Mouse (Mus musculus) MEL (cell line): ENCODE data around the gene Atf7. TPM values are rescaled to one million over a fixed set of nuclear protein-coding genes. Genes with fewer than 3 reads are reported as not detected.

ENCODE experiments used
- DNase-seq: peaks from one replicate; pipeline ENCODE4 v3.0.0; 2011; ENCODE audit warnings: low read depth, low spot score
- H3K27ac ChIP-seq: 2 replicates; pipeline ENCODE4 v1.5.1; 2012; ENCODE audit warnings: low read depth, mild to moderate bottlenecking, control low read depth, low read length, moderate library complexity; ENCODE audit not compliant: control insufficient read depth
- H3K27me3 ChIP-seq, 2 experiments: fragments of 150-350 bp in 1 of 2; sonication (generic) in 1 of 2; 2 replicates each; pipeline ENCODE4 v1.6.1; 2012; ENCODE audit warnings: low read length in 2 of 2, mild to moderate bottlenecking in 2 of 2, improper control_type of control experiment in 1 of 2, moderate library complexity in 1 of 2; ENCODE audit not compliant: insufficient read depth in 2 of 2, control insufficient read depth in 1 of 2
- H3K36me3 ChIP-seq, 2 experiments: 2 replicates each; pipeline ENCODE4 v1.6.1; 2012 to 2014; ENCODE audit warnings: low read length in 2 of 2, improper control_type of control experiment in 1 of 2, inconsistent platforms in 1 of 2, mild to moderate bottlenecking in 1 of 2; ENCODE audit not compliant: insufficient read depth in 2 of 2, control insufficient read depth in 1 of 2
- H3K4me1 ChIP-seq, 2 experiments: fragments of 150-350 bp in 1 of 2; sonication (generic) in 1 of 2; 2 replicates each; pipeline ENCODE4 v1.6.1; 2012; ENCODE audit warnings: low read length in 2 of 2, improper control_type of control experiment in 1 of 2, mild to moderate bottlenecking in 1 of 2; ENCODE audit not compliant: insufficient read depth in 2 of 2, control insufficient read depth in 1 of 2
- H3K4me3 ChIP-seq, 2 experiments: fragments of 150-350 bp in 1 of 2; sonication (generic) in 1 of 2; 2 replicates each; pipeline ENCODE4 v1.5.1; 2012; ENCODE audit warnings: low read depth in 2 of 2, low read length in 2 of 2, mild to moderate bottlenecking in 2 of 2, moderate library complexity in 2 of 2, control low read depth in 1 of 2, improper control_type of control experiment in 1 of 2; ENCODE audit not compliant: control insufficient read depth in 1 of 2, insufficient read depth in 1 of 2
- H3K79me2 ChIP-seq: 2 replicates; pipeline ENCODE4 v1.6.1; 2012; ENCODE audit warnings: mild to moderate bottlenecking, low read length, moderate library complexity; ENCODE audit not compliant: control insufficient read depth, poor library complexity, insufficient read depth
- H3K9ac ChIP-seq: 2 replicates; pipeline ENCODE4 v1.6.1; 2012; ENCODE audit warnings: low read depth, mild to moderate bottlenecking, control low read depth, low read length, moderate library complexity; ENCODE audit not compliant: control insufficient read depth, poor library complexity, severe bottlenecking
- H3K9me3 ChIP-seq: fragments of 150-350 bp; sonication (generic); replicated peaks from 2 replicates; pipeline ENCODE4 v1.6.1; 2012; ENCODE audit warnings: mild to moderate bottlenecking, low read length, improper control_type of control experiment, moderate library complexity; ENCODE audit not compliant: insufficient read depth
- E2F4 ChIP-seq: IDR thresholded peaks from 2 replicates; pipeline ENCODE4 v1.6.1; 2011; ENCODE audit warnings: low read depth, low read length, improper control_type of control experiment, borderline replicate concordance
- ELF1 ChIP-seq: IDR thresholded peaks from 2 replicates; pipeline ENCODE4 v1.6.1; 2014; ENCODE audit warnings: low read depth, mild to moderate bottlenecking, inconsistent platforms, low read length, improper control_type of control experiment, moderate library complexity
- ETS1 ChIP-seq: IDR thresholded peaks from 2 replicates; pipeline ENCODE4 v1.6.1; 2012; ENCODE audit warnings: low read depth, mild to moderate bottlenecking, inconsistent platforms, low read length, improper control_type of control experiment, moderate library complexity
- GATA1 ChIP-seq: IDR thresholded peaks from 2 replicates; pipeline ENCODE4 v1.6.1; 2011; ENCODE audit warnings: low read depth, low read length, improper control_type of control experiment
- MAX ChIP-seq: IDR thresholded peaks from 2 replicates; pipeline ENCODE4 v1.6.1; 2011; ENCODE audit warnings: low read length, improper control_type of control experiment
- MEF2A ChIP-seq: IDR thresholded peaks from 2 replicates; pipeline ENCODE4 v1.6.1; 2014; ENCODE audit warnings: low read depth, mild to moderate bottlenecking, inconsistent platforms, low read length, improper control_type of control experiment; ENCODE audit not compliant: poor library complexity, insufficient replicate concordance, severe bottlenecking; ENCODE audit errors: extremely low read depth
- MXI1 ChIP-seq: IDR thresholded peaks from 2 replicates; pipeline ENCODE4 v1.6.1; 2011; ENCODE audit warnings: mild to moderate bottlenecking, low read depth, low read length, improper control_type of control experiment
- MYB ChIP-seq: IDR thresholded peaks from 2 replicates; pipeline ENCODE4 v1.6.1; 2011; ENCODE audit warnings: mild to moderate bottlenecking, low read depth, low read length, improper control_type of control experiment
- NRF1 ChIP-seq: IDR thresholded peaks from 2 replicates; pipeline ENCODE4 v1.6.1; 2014; ENCODE audit warnings: low read depth, mild to moderate bottlenecking, inconsistent platforms, low read length, improper control_type of control experiment, moderate library complexity; ENCODE audit not compliant: poor library complexity, insufficient read depth, severe bottlenecking
- POLR2A ChIP-seq, 2 experiments: IDR thresholded peaks; 2 replicates each; pipeline ENCODE4 v1.6.1; 2011 to 2012; ENCODE audit warnings: low read length in 2 of 2, mild to moderate bottlenecking in 2 of 2, control low read depth in 1 of 2, improper control_type of control experiment in 1 of 2, low read depth in 1 of 2, moderate library complexity in 1 of 2; ENCODE audit not compliant: control insufficient read depth in 1 of 2, insufficient read depth in 1 of 2, poor library complexity in 1 of 2
- POLR2AphosphoS2 ChIP-seq: IDR thresholded peaks from 2 replicates; pipeline ENCODE4 v1.6.1; 2011; ENCODE audit warnings: low read length, improper control_type of control experiment
- POLR2AphosphoS5 ChIP-seq: IDR thresholded peaks from 2 replicates; pipeline ENCODE4 v1.6.1; 2012; ENCODE audit warnings: low read depth, borderline replicate concordance, mild to moderate bottlenecking, inconsistent platforms, low read length, moderate library complexity, mixed read lengths
- RAD21 ChIP-seq: IDR thresholded peaks from 2 replicates; pipeline ENCODE4 v1.6.1; 2011; ENCODE audit warnings: mild to moderate bottlenecking, low read depth, low read length, improper control_type of control experiment
- RCOR1 ChIP-seq: IDR thresholded peaks from 2 replicates; pipeline ENCODE4 v1.6.1; 2012; ENCODE audit warnings: low read depth, mild to moderate bottlenecking, inconsistent platforms, low read length, improper control_type of control experiment
- SMC3 ChIP-seq: IDR thresholded peaks from 2 replicates; pipeline ENCODE4 v1.6.1; 2011; ENCODE audit warnings: low read depth, low read length, improper control_type of control experiment
- TCF12 ChIP-seq: IDR thresholded peaks from 2 replicates; pipeline ENCODE4 v1.6.1; 2014; ENCODE audit warnings: low read depth, mild to moderate bottlenecking, inconsistent platforms, low read length, improper control_type of control experiment, moderate library complexity
- USF2 ChIP-seq, 2 experiments: IDR thresholded peaks; 2 replicates each; pipeline ENCODE4 v1.6.1; 2011 to 2012; ENCODE audit warnings: improper control_type of control experiment in 2 of 2, low read length in 2 of 2, borderline replicate concordance in 1 of 2, inconsistent platforms in 1 of 2, low read depth in 1 of 2, mild to moderate bottlenecking in 1 of 2; ENCODE audit not compliant: insufficient read depth in 1 of 2
- ZC3H11A ChIP-seq: IDR thresholded peaks from 2 replicates; pipeline ENCODE4 v1.6.1; 2012; ENCODE audit warnings: low read depth, mild to moderate bottlenecking, inconsistent platforms, low read length, improper control_type of control experiment
- ZKSCAN1 ChIP-seq: IDR thresholded peaks from 2 replicates; pipeline ENCODE4 v1.6.1; 2012; ENCODE audit warnings: low read depth, mild to moderate bottlenecking, inconsistent platforms, low read length, improper control_type of control experiment, moderate library complexity
- ZMIZ1 ChIP-seq: IDR thresholded peaks from 2 replicates; pipeline ENCODE4 v1.6.1; 2012; ENCODE audit warnings: low read depth, mild to moderate bottlenecking, inconsistent platforms, low read length, improper control_type of control experiment, moderate library complexity
- ZNF384 ChIP-seq: IDR thresholded peaks from 2 replicates; pipeline ENCODE4 v1.6.1; 2012; ENCODE audit warnings: low read depth, mild to moderate bottlenecking, inconsistent platforms, low read length, improper control_type of control experiment
- polyA plus RNA-seq, 2 experiments: library from polyadenylated mRNA; stranded (reverse) in 1 of 2; unstranded in 1 of 2; fragments of >175 nt in 1 of 2; fragments of >200 nt in 1 of 2; gene quantifications; 2 replicates each; pipeline versions ENCODE4 v1.2.1 to v1.2.4; 2012; ENCODE audit warnings: low replicate concordance in 2 of 2, low read depth in 1 of 2; ENCODE audit not compliant: insufficient read length in 2 of 2, insufficient read depth in 1 of 2, missing spikeins in 1 of 2
- total RNA-seq: library from RNA; depleted of rRNA; stranded (reverse); fragments of 300-350 nt; gene quantifications from 2 replicates; pipeline ENCODE4 v1.2.3, GENCODE M21; 2012

Gene Atf7
- total and polyA plus RNA-seq, 3 experiments: 12.8 to 49.6 TPM; not detected in 1

- peaks cover 10% of the 10 kb centered on the region; the same call in 1 of the 2 replicates for H3K79me2 ChIP-seq
- no peaks in the 10 kb centered on the region for H3K27me3 ChIP-seq
- DNase-seq: no peak
- H3K4me1 ChIP-seq: peaks cover 7 to 23% of the 10 kb centered on the region in 2 experiments; a peak in 3 of 4 replicates
- H3K27ac ChIP-seq: no peak overlapping the region
- H3K9ac ChIP-seq: no peak overlapping the region
- peaks cover 45 to 70% of the 10 kb centered on the region in 2 experiments for H3K36me3 ChIP-seq
- H3K4me3 ChIP-seq: no peak overlapping the region
- no peaks in the 10 kb centered on the region for H3K9me3 ChIP-seq
- TF ChIP-seq MAX: no peak
- TF ChIP-seq POLR2AphosphoS2: no peak
- TF ChIP-seq USF2 (IDR thresholded peaks at IDR 0.05; ENCODE audit: borderline replicate concordance in 1 of 2, insufficient read depth in 1 of 2, low read depth in 1 of 2, low read length in 2 of 2): no peak
- TF ChIP-seq POLR2A (IDR thresholded peaks at IDR 0.05; ENCODE audit: control insufficient read depth in 1 of 2, insufficient read depth in 1 of 2, low read depth in 1 of 2, low read length in 2 of 2, poor library complexity in 1 of 2): no peak; a peak in 1 of 4 replicates
- no peak for TF ChIP-seq SMC3
- TF ChIP-seq NRF1: no peak
- no peak for TF ChIP-seq MYB
- no peak for TF ChIP-seq GATA1
- TF ChIP-seq MEF2A: no peak
- TF ChIP-seq ELF1: no peak
- no peak for TF ChIP-seq ZKSCAN1
- TF ChIP-seq ETS1: no peak
- no peak for TF ChIP-seq MXI1
- TF ChIP-seq ZC3H11A: no peak
- no peak for TF ChIP-seq ZMIZ1
- no peak for TF ChIP-seq RCOR1
- TF ChIP-seq POLR2AphosphoS5: no peak
Observed at GRCm38 (mm10) chr15:102498322-102498721, 126.9 kb downstream of the Atf7 start.

- no peak overlapping the region for H3K9ac ChIP-seq
- H3K36me3 ChIP-seq: peaks cover 25 to 88% of the 10 kb centered on the region in 2 experiments
- H3K79me2 ChIP-seq: peaks cover 18% of the 10 kb centered on the region
- H3K4me1 ChIP-seq: no peaks in the 10 kb centered on the region
- H3K27me3 ChIP-seq: no peaks in the 10 kb centered on the region
- no peaks in the 10 kb centered on the region for H3K9me3 ChIP-seq
- TF ChIP-seq POLR2A (IDR thresholded peaks at IDR 0.05; ENCODE audit: control insufficient read depth in 1 of 2, insufficient read depth in 1 of 2, low read depth in 1 of 2, low read length in 2 of 2, poor library complexity in 1 of 2) (no peak), TCF12 (no peak), E2F4 (no peak), POLR2AphosphoS2 (no peak), ZKSCAN1 (no peak), ZNF384 (no peak), USF2 (IDR thresholded peaks at IDR 0.05; ENCODE audit: borderline replicate concordance in 1 of 2, insufficient read depth in 1 of 2, low read depth in 1 of 2, low read length in 2 of 2) (no peak), ETS1 (no peak), RAD21 (no peak)
- no peak overlapping the region for H3K4me3 ChIP-seq
- H3K27ac ChIP-seq: no peak overlapping the region
- no peak for DNase-seq
Observed at GRCm38 (mm10) chr15:102487664-102488063, 137.6 kb downstream of the Atf7 start.
